Mouse (Mus musculus) small intestine, adult 2 months (tissue): Measurements from ENCODE around the gene Zhx3. TPM values are rescaled to one million over a fixed set of nuclear protein-coding genes. Genes with fewer than 3 reads are reported as not detected.

ENCODE experiments used
- H3K27ac ChIP-seq: fragments of 200-500 bp; 2 replicates; pipeline ENCODE4 v1.5.1; 2012; ENCODE audit warnings: low read depth, low read length, control low read depth, inconsistent platforms; ENCODE audit not compliant: insufficient read depth
- H3K27me3 ChIP-seq: fragments of 200-500 bp; 2 replicates; pipeline ENCODE4 v1.6.1; 2012; ENCODE audit warnings: mild to moderate bottlenecking, moderate library complexity, low read length, inconsistent platforms; ENCODE audit not compliant: control insufficient read depth, insufficient read depth
- H3K36me3 ChIP-seq: fragments of 200-500 bp; 2 replicates; pipeline ENCODE4 v1.6.1; 2012; ENCODE audit warnings: mild to moderate bottlenecking, low read length, control low read depth, inconsistent platforms; ENCODE audit not compliant: control insufficient read depth, insufficient read depth
- H3K4me1 ChIP-seq: fragments of 200-500 bp; 2 replicates; pipeline ENCODE4 v1.6.1; 2012; ENCODE audit warnings: low read length, inconsistent platforms, mixed read lengths; ENCODE audit not compliant: control insufficient read depth, insufficient read depth, insufficient read length
- H3K4me3 ChIP-seq: fragments of 200-500 bp; 2 replicates; pipeline ENCODE4 v1.5.1; 2012; ENCODE audit warnings: low read depth, mild to moderate bottlenecking, control low read depth, inconsistent platforms, low read length, moderate library complexity
- CTCF ChIP-seq: fragments of 200-500 bp; IDR thresholded peaks from 2 replicates; pipeline ENCODE4 v1.5.1; 2012; ENCODE audit warnings: low read depth, mild to moderate bottlenecking, control low read depth, inconsistent platforms, low read length, moderate library complexity, mixed read lengths; ENCODE audit not compliant: insufficient replicate concordance, insufficient read length; ENCODE audit errors: extremely low read depth
- POLR2A ChIP-seq: fragments of 200-500 bp; IDR thresholded peaks from 2 replicates; pipeline ENCODE4 v1.6.1; 2012; ENCODE audit warnings: low read depth, mild to moderate bottlenecking, control low read depth, inconsistent platforms, low read length, moderate library complexity
- whole genome bisulfite sequencing: fragments of 180-500 bp; shearing (Covaris S2); methylation state at CpG from one replicate; pipeline ENCODE4 v1.1.7; 2018; 5-methylcytosine and 5-hydroxymethylcytosine counted together
- polyA plus RNA-seq: library from polyadenylated mRNA; depleted of rRNA; stranded (reverse); fragments of >200 nt; gene quantifications from 2 replicates; pipeline ENCODE4 v1.2.3, GENCODE M21; 2012; rRNA removed

Zhx3 gene
- polyA plus RNA-seq, 1 experiment: 6.2 TPM

GRCm38 (mm10) chr2:160722714-160723113, 150.1 kb downstream of the Zhx3 start:
- H3K27me3 ChIP-seq: no peaks in the 10 kb centered on the region
- 81% methylated on average over 4 of the region's 4 CpGs for WGBS
- H3K27ac ChIP-seq: no peak overlapping the region
- no peak for TF ChIP-seq POLR2A
- no peak for TF ChIP-seq CTCF
- H3K4me1 ChIP-seq: no peaks in the 10 kb centered on the region
- peaks cover 52% of the 10 kb centered on the region for H3K36me3 ChIP-seq
- H3K4me3 ChIP-seq: no peak overlapping the region

GRCm38 (mm10) chr2:160718811-160719210, 154.0 kb downstream of the Zhx3 start:
- Histone ChIP-seq H3K4me1 (no peaks in the 10 kb centered on the region), H3K4me3 (no peak overlapping the region), H3K27ac (no peak overlapping the region), H3K36me3 (peaks cover 76% of the 10 kb centered on the region), H3K27me3 (no peaks in the 10 kb centered on the region)
- 71% methylated on average over 3 of the region's 3 CpGs for WGBS
- no peak for TF ChIP-seq POLR2A
- TF ChIP-seq CTCF: no peak

- TF ChIP-seq POLR2A (no peak), CTCF (no peak)
- Histone ChIP-seq H3K36me3 (peaks cover 76% of the 10 kb centered on the region), H3K27ac (no peak overlapping the region), H3K4me1 (no peaks in the 10 kb centered on the region), H3K4me3 (no peak overlapping the region), H3K27me3 (no peaks in the 10 kb centered on the region)
- WGBS: 71% methylated on average over 5 of the region's 5 CpGs
Observed at GRCm38 (mm10) chr2:160717269-160717668, 155.5 kb downstream of the Zhx3 start.

- 77% methylated on average over 4 of the region's 4 CpGs for WGBS
- TF ChIP-seq CTCF (no peak), POLR2A (no peak)
- Histone ChIP-seq H3K4me3 (no peak overlapping the region), H3K27me3 (no peaks in the 10 kb centered on the region), H3K36me3 (peaks cover 71% of the 10 kb centered on the region), H3K27ac (no peak overlapping the region), H3K4me1 (no peaks in the 10 kb centered on the region)
Observed at GRCm38 (mm10) chr2:160715463-160716030, 157.3 kb downstream of the Zhx3 start.

- Histone ChIP-seq H3K4me3 (no peak overlapping the region), H3K27ac (no peak overlapping the region), H3K27me3 (no peaks in the 10 kb centered on the region), H3K4me1 (no peaks in the 10 kb centered on the region), H3K36me3 (peaks cover 49% of the 10 kb centered on the region)
- WGBS: 94% methylated on average over 3 of the region's 3 CpGs
- TF ChIP-seq POLR2A: no peak
- no peak for TF ChIP-seq CTCF
Observed at GRCm38 (mm10) chr2:160707673-160708072, 165.1 kb downstream of the Zhx3 start.

- H3K4me1 ChIP-seq: no peaks in the 10 kb centered on the region
- H3K36me3 ChIP-seq: peaks cover 42% of the 10 kb centered on the region
Observed at GRCm38 (mm10) chr2:160702824-160703223, 170.0 kb downstream of the Zhx3 start.

GRCm38 (mm10) chr2:160701603-160702002, 171.2 kb downstream of the Zhx3 start:
- no peak for TF ChIP-seq POLR2A
- no peak for TF ChIP-seq CTCF
- H3K27me3 ChIP-seq: no peaks in the 10 kb centered on the region
- H3K4me1 ChIP-seq: no peaks in the 10 kb centered on the region
- WGBS: 84% methylated on average over 3 of the region's 3 CpGs
- no peak overlapping the region for H3K4me3 ChIP-seq
- no peak overlapping the region for H3K27ac ChIP-seq
- peaks cover 41% of the 10 kb centered on the region for H3K36me3 ChIP-seq

More at GRCm38 (mm10) chr2:160702824-160703223, 170.0 kb downstream of the Zhx3 start:
- Histone ChIP-seq H3K27ac (no peak overlapping the region), H3K27me3 (no peaks in the 10 kb centered on the region), H3K4me3 (no peak overlapping the region)
- TF ChIP-seq POLR2A (no peak), CTCF (no peak)

- H3K36me3 ChIP-seq: peaks cover 39% of the 10 kb centered on the region
- no peak overlapping the region for H3K4me3 ChIP-seq
- H3K27me3 ChIP-seq: no peaks in the 10 kb centered on the region
- H3K4me1 ChIP-seq: no peaks in the 10 kb centered on the region
- WGBS: 31% methylated on average over 5 of the region's 5 CpGs
- H3K27ac ChIP-seq: no peak overlapping the region
- TF ChIP-seq CTCF: no peak
- no peak for TF ChIP-seq POLR2A
Observed at GRCm38 (mm10) chr2:160700271-160700670, 172.5 kb downstream of the Zhx3 start.

Other genes with a start within 250 kb of the Zhx3 start
- 9.0 and 18.0 TPM in 2 replicates for gene Top1, start 227.1 kb downstream of the Zhx3 start, polyA plus RNA-seq
- 7.5 and 17.3 TPM in 2 replicates for gene Plcg1, start 141.7 kb downstream of the Zhx3 start, polyA plus RNA-seq
- gene Lpin3, start 7.7 kb upstream of the Zhx3 start, polyA plus RNA-seq: 20.7 and 48.0 TPM in 2 replicates
- gene Emilin3, start 39.3 kb upstream of the Zhx3 start, polyA plus RNA-seq: 0.15 and 0.43 TPM in 2 replicates
- gene Chd6, start 236.1 kb upstream of the Zhx3 start, polyA plus RNA-seq: 2.1 and 3.1 TPM in 2 replicates